Mouse (Mus musculus) Muller cell, postnatal 12 days (primary cell): ENCODE data around the gene Sufu.

Source experiments
- DNase-seq: peaks from one replicate; pipeline ENCODE4 v3.0.0-alpha.2; 2015; ENCODE audit errors: inconsistent ontology term

Gene Sufu

GRCm38 (mm10) chr19:46499539-46499835, 102.8 kb downstream of the Sufu start:
- DNase-seq = no peak

- DNase-seq = peak; percentile 100
Observed at GRCm38 (mm10) chr19:46499836-46500580, 103.3 kb downstream of the Sufu start.

GRCm38 (mm10) chr19:46500581-46501341, 104.1 kb downstream of the Sufu start:
- DNase-seq = no peak

- peak; percentile 95 for DNase-seq
Observed at GRCm38 (mm10) chr19:46501401-46502068, 104.8 kb downstream of the Sufu start, which contains the start of gene Trim8. TSS of gene Trim8 (plus strand) at chr19:46501702.

GRCm38 (mm10) chr19:46502069-46502455, 105.4 kb downstream of the Sufu start:
- peak; percentile 81 for DNase-seq

GRCm38 (mm10) chr19:46502471-46503166, 105.9 kb downstream of the Sufu start:
- peak; percentile 78 for DNase-seq

GRCm38 (mm10) chr19:46503351-46504084, 106.8 kb downstream of the Sufu start:
- DNase-seq = peak; percentile 92

GRCm38 (mm10) chr19:46504085-46504552, 107.4 kb downstream of the Sufu start:
- peak; percentile 92 for DNase-seq

- DNase-seq = no peak
Observed at GRCm38 (mm10) chr19:46504822-46505417, 108.2 kb downstream of the Sufu start.

- no peak for DNase-seq
Observed at GRCm38 (mm10) chr19:46505646-46506371, 109.1 kb downstream of the Sufu start.

GRCm38 (mm10) chr19:46506372-46506717, 109.6 kb downstream of the Sufu start:
- no peak for DNase-seq

GRCm38 (mm10) chr19:46507181-46507581, 110.5 kb downstream of the Sufu start:
- peak; percentile 73 for DNase-seq

GRCm38 (mm10) chr19:46507806-46508205, 111.1 kb downstream of the Sufu start:
- no peak for DNase-seq

GRCm38 (mm10) chr19:46508738-46509137, 112.0 kb downstream of the Sufu start:
- no peak for DNase-seq

- no peak for DNase-seq
Observed at GRCm38 (mm10) chr19:46509202-46509601, 112.5 kb downstream of the Sufu start.

GRCm38 (mm10) chr19:46509736-46510135, 113.0 kb downstream of the Sufu start:
- DNase-seq = no peak

- DNase-seq = no peak
Observed at GRCm38 (mm10) chr19:46510401-46510800, 113.7 kb downstream of the Sufu start.

- DNase-seq = no peak
Observed at GRCm38 (mm10) chr19:46510824-46511223, 114.1 kb downstream of the Sufu start.

GRCm38 (mm10) chr19:46511263-46511662, 114.6 kb downstream of the Sufu start:
- DNase-seq = no peak

GRCm38 (mm10) chr19:46514387-46514786, 117.7 kb downstream of the Sufu start:
- no peak for DNase-seq
